Mouse (Mus musculus) brain, embryonic 14.5 days (tissue): ENCODE measurements around the gene Art2b.
"Not testable (repeated sequence)": the region's sequence is repeated elsewhere in the genome, so short reads cannot be mapped to it uniquely, and the experiment has no call there.

Source experiments
- CTCF ChIP-seq: fragments of 200-500 bp; IDR thresholded peaks from 2 replicates; pipeline ENCODE4 v1.5.1; 2012; ENCODE audit warnings: inconsistent platforms, mild to moderate bottlenecking, moderate library complexity, borderline replicate concordance; ENCODE audit not compliant: insufficient read depth, insufficient read length; ENCODE audit errors: extremely low read depth
- POLR2A ChIP-seq: fragments of 200-500 bp; IDR thresholded peaks from 2 replicates; pipeline ENCODE4 v1.6.1; 2012; ENCODE audit warnings: mild to moderate bottlenecking, inconsistent platforms, borderline replicate concordance; ENCODE audit not compliant: poor library complexity, insufficient read depth, insufficient read length, severe bottlenecking; ENCODE audit errors: extremely low read depth

DNA sequence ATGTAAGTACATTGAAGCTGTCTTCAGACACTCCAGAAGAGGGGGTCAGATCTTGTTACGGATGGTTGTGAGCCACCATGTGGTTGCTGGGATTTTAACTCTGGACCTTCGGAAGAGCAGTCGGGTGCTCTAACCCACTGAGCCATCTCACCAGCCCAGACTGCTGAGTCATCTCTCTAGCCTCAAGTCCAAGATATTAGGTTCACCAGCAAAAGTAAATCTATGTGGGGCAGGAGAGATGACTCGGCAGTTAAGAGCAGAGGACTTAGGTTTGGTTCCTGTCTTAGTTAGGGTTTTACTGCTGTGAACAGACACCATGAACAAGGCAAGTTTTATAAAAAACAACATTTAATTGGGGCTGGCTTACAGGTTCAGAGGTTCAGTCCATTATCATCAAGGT lies 36.5 kb upstream of the Art2b start:
- not testable (repeated sequence) for TF ChIP-seq POLR2A, CTCF
